Mouse (Mus musculus): Measurements from ENCODE around the gene Vav2. TPM values are rescaled to one million over a fixed set of nuclear protein-coding genes. Genes with fewer than 3 reads are reported as not detected.

Gene Vav2
- polyA plus RNA-seq, 1 experiment = 18.8 TPM

DNA sequence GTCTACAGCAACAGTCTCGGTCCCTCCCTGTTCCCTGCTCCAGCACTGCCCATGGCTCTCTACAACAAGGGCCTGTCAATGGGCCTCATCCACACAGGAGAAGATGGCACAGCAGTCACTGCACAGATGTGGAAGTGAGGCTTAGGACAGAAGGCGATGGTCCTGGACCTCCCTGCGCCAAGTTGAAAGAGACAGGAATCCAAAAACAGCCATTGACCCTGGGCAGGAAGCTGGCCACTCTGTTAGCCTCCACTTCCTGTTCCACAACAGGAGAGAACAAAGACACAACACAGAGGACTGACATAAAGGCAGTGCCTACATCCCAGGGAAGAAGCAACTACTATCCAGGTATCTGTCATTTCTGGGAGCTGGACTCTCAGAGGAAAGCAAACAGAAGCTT is 45.6 kb downstream of the Vav2 start:
- WGBS = 64% methylated on average over 3 of the region's 3 CpGs
- Histone ChIP-seq H3K4me3 (replicated peaks; ENCODE audit: control insufficient read depth, low read depth, low read length) (no peak overlapping the region), H3K27ac (ENCODE audit: control insufficient read depth, insufficient read depth, low read depth, low read length, poor library complexity) (no peak overlapping the region), H3K4me1 (ENCODE audit: control insufficient read depth, insufficient read depth, low read length) (no peaks in the 10 kb centered on the region; the same call in none of the 2 replicates)
- no peak for TF ChIP-seq CTCF (IDR thresholded peaks at IDR 0.05; ENCODE audit: control insufficient read depth, insufficient read depth, low read length)
- no peak for TF ChIP-seq POLR2A (IDR thresholded peaks at IDR 0.05; ENCODE audit: borderline replicate concordance, control insufficient read depth, low read depth, low read length)

DNA sequence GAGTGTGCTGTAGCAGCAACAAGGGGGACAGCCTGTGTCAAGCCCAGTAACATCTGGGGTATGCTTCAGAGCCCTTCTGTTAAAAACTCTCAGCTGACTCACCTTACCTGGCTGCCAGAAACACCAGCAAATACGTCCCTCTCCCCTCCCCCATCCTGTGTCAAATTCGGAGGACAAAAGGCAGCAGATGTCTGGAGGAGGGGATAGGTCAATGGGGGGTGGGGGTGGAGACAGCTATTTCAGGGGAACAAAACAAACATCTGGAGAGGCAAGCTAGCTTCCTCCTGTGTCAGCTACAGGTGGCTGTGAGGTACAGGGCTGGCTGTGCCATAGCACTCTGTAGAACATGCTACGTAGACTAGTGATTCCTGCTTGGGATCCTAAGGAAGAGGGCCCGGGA is 49.0 kb downstream of the Vav2 start:
- 55% methylated on average over 4 of the region's 4 CpGs for WGBS
- Histone ChIP-seq H3K4me3 (replicated peaks; ENCODE audit: control insufficient read depth, low read depth, low read length) (no peak overlapping the region), H3K27ac (ENCODE audit: control insufficient read depth, insufficient read depth, low read depth, low read length, poor library complexity) (no peak overlapping the region), H3K4me1 (ENCODE audit: control insufficient read depth, insufficient read depth, low read length) (no peaks in the 10 kb centered on the region; the same call in none of the 2 replicates)
- TF ChIP-seq CTCF (IDR thresholded peaks at IDR 0.05; ENCODE audit: control insufficient read depth, insufficient read depth, low read length) = no peak
- no peak for TF ChIP-seq POLR2A (IDR thresholded peaks at IDR 0.05; ENCODE audit: borderline replicate concordance, control insufficient read depth, low read depth, low read length)

DNA sequence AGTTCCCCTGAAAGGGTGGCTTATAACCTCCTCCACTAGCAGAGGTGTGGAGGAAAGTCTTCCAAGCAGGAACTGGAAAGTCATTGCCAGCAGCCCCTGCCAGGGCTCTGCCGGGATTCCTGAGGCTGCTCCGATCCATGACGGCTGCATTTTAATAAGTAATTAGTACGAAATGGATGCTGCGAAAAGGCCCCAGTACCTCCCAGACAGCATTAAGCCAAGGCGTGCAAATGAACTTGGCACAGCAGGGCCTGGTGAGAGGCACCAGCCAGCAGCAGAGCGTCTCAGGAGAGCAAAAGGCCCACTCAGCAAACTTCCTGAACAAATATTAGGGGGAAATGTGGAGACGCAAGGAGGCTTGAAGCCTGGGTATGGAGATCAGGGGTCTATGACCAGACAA is 49.7 kb downstream of the Vav2 start:
- H3K27ac ChIP-seq (ENCODE audit: control insufficient read depth, insufficient read depth, low read depth, low read length, poor library complexity) = no peak overlapping the region
- TF ChIP-seq POLR2A (IDR thresholded peaks at IDR 0.05; ENCODE audit: borderline replicate concordance, control insufficient read depth, low read depth, low read length) (no peak), CTCF (IDR thresholded peaks at IDR 0.05; ENCODE audit: control insufficient read depth, insufficient read depth, low read length) (no peak)
- H3K4me1 ChIP-seq (ENCODE audit: control insufficient read depth, insufficient read depth, low read length) = no peaks in the 10 kb centered on the region; the same call in none of the 2 replicates
- no peak overlapping the region for H3K4me3 ChIP-seq (replicated peaks; ENCODE audit: control insufficient read depth, low read depth, low read length)
- 76% methylated on average over 8 of the region's 8 CpGs for WGBS

DNA sequence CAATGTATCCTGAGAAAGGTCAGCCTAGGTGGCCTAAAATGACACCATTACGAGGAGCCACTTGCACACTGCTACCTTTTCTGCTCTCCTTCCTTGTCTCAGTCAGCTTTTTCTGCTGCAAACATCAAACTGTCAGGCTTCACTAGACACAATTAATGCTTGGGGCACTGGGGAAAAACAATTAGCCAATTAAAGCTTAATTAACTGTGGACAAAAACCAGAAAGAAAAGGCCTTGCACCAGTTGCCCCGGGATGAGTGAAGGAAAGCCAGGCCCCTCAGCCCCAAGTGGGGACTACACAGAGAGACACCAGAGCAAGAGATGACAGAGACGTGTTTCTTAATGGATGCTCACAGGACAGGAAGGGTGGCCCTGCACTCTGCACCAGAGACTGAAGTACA is 51.7 kb downstream of the Vav2 start:
- Histone ChIP-seq H3K4me1 (ENCODE audit: control insufficient read depth, insufficient read depth, low read length) (no peaks in the 10 kb centered on the region; the same call in 1 of the 2 replicates), H3K4me3 (replicated peaks; ENCODE audit: control insufficient read depth, low read depth, low read length) (no peak overlapping the region), H3K27ac (ENCODE audit: control insufficient read depth, insufficient read depth, low read depth, low read length, poor library complexity) (no peak overlapping the region)
- TF ChIP-seq POLR2A (IDR thresholded peaks at IDR 0.05; ENCODE audit: borderline replicate concordance, control insufficient read depth, low read depth, low read length) = no peak
- no peak for TF ChIP-seq CTCF (IDR thresholded peaks at IDR 0.05; ENCODE audit: control insufficient read depth, insufficient read depth, low read length)
- WGBS = 71% methylated on average over 3 of the region's 3 CpGs

DNA sequence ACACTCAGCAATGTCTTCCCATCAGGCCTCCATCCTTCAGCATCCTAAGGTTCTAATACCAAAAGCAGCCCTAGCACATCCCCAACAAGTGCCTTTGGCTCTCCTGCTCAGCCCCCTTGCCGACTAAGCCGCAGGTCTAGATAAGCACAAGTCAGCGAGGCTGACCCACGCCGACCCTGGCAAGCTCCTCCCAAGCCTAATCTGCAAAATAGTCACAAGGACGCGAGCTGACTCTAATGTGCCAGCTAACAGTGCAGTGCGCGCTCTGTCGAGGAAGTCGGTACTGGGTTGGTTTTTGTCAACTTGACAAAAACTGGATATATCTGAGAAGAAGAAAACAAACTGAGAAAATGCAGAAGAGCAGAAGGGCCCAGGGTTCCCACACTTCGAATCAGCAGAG is 53.5 kb downstream of the Vav2 start:
- H3K27ac ChIP-seq (ENCODE audit: control insufficient read depth, insufficient read depth, low read depth, low read length, poor library complexity) = no peak overlapping the region
- WGBS = 57% methylated on average over 12 of the region's 12 CpGs

DNA sequence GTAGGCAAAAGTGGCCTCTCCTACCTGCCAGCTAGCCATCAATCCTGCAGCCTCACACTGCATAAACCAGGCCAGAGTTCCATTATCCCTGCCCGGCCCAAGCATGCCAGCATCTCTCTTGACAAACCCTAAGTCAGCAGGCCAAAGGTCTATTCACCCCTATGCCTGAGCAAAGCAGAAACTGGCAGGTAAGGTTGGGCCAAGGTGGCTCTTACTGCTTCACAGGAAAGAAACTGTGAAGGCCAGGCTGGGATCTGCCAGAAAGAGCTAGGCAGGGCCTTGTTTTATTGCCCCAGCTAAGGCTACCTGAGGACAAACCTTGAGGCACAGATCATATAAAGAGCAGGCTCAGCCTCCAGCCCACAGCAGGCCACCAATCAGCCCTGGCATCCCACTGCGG is 55.4 kb downstream of the Vav2 start:
- 82% methylated on average over 2 of the region's 2 CpGs for WGBS
- no peaks in the 10 kb centered on the region; the same call in 1 of the 2 replicates for H3K4me1 ChIP-seq (ENCODE audit: control insufficient read depth, insufficient read depth, low read length)
- no peak overlapping the region for H3K27ac ChIP-seq (ENCODE audit: control insufficient read depth, insufficient read depth, low read depth, low read length, poor library complexity)
- no peak overlapping the region for H3K4me3 ChIP-seq (replicated peaks; ENCODE audit: control insufficient read depth, low read depth, low read length)
- TF ChIP-seq POLR2A (IDR thresholded peaks at IDR 0.05; ENCODE audit: borderline replicate concordance, control insufficient read depth, low read depth, low read length) (no peak), CTCF (IDR thresholded peaks at IDR 0.05; ENCODE audit: control insufficient read depth, insufficient read depth, low read length) (no peak)

More for the DNA sequence above, 53.5 kb downstream of the Vav2 start:
- H3K4me1 ChIP-seq (ENCODE audit: control insufficient read depth, insufficient read depth, low read length) = no peaks in the 10 kb centered on the region; the same call in 1 of the 2 replicates
- H3K4me3 ChIP-seq (replicated peaks; ENCODE audit: control insufficient read depth, low read depth, low read length) = no peak overlapping the region
- TF ChIP-seq POLR2A (IDR thresholded peaks at IDR 0.05; ENCODE audit: borderline replicate concordance, control insufficient read depth, low read depth, low read length) (no peak), CTCF (IDR thresholded peaks at IDR 0.05; ENCODE audit: control insufficient read depth, insufficient read depth, low read length) (no peak)

DNA sequence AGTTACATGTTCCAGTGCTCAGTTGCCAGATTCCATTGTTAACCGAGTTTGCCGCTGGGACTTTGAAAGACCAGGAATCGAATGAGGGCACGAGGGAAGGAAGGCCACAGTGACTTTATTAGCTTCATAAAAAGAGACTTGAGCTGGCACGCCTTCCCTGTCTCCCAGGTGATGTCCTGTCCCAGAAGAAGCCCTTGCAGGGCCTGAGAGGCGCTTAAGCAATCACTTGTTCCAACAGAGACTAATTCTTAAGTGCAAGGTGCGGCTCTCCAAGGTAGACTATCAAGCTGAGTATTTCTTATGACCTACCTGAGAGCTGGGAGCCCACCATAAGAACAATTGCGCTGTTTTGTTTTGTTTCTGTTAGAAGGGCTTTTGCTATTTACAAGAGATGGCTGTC is 57.9 kb downstream of the Vav2 start:
- Histone ChIP-seq H3K4me3 (replicated peaks; ENCODE audit: control insufficient read depth, low read depth, low read length) (no peak overlapping the region), H3K27ac (ENCODE audit: control insufficient read depth, insufficient read depth, low read depth, low read length, poor library complexity) (no peak overlapping the region), H3K4me1 (ENCODE audit: control insufficient read depth, insufficient read depth, low read length) (no peaks in the 10 kb centered on the region; the same call in 1 of the 2 replicates)
- TF ChIP-seq CTCF (IDR thresholded peaks at IDR 0.05; ENCODE audit: control insufficient read depth, insufficient read depth, low read length) (no peak), POLR2A (IDR thresholded peaks at IDR 0.05; ENCODE audit: borderline replicate concordance, control insufficient read depth, low read depth, low read length) (no peak)
- 82% methylated on average over 8 of the region's 8 CpGs for WGBS

DNA sequence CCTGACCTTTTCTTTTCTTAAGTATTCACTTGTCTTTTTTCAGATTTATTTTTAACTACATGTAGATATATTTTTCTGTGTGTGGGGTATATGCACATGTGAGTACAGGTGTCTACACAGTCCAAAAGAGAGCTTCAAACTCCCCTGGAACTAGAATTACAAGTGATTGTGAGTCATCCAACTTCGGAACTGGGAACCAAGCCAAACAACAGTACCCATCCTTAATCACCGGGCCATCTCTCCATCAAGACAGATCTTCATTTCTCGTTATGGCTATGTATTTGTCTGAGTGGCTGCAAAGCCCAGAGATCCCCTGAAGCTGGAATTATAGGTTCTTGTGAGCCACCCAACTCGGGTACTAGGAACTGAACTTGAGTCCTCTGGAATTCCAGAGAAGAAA is 61.5 kb downstream of the Vav2 start:
- no peak for TF ChIP-seq CTCF (IDR thresholded peaks at IDR 0.05; ENCODE audit: control insufficient read depth, insufficient read depth, low read length)
- no peak for TF ChIP-seq POLR2A (IDR thresholded peaks at IDR 0.05; ENCODE audit: borderline replicate concordance, control insufficient read depth, low read depth, low read length)
- WGBS = 74% methylated on average over 4 of the region's 4 CpGs
- H3K27ac ChIP-seq (ENCODE audit: control insufficient read depth, insufficient read depth, low read depth, low read length, poor library complexity) = no peak overlapping the region
- no peaks in the 10 kb centered on the region; the same call in 1 of the 2 replicates for H3K4me1 ChIP-seq (ENCODE audit: control insufficient read depth, insufficient read depth, low read length)
- H3K4me3 ChIP-seq (replicated peaks; ENCODE audit: control insufficient read depth, low read depth, low read length) = no peak overlapping the region

DNA sequence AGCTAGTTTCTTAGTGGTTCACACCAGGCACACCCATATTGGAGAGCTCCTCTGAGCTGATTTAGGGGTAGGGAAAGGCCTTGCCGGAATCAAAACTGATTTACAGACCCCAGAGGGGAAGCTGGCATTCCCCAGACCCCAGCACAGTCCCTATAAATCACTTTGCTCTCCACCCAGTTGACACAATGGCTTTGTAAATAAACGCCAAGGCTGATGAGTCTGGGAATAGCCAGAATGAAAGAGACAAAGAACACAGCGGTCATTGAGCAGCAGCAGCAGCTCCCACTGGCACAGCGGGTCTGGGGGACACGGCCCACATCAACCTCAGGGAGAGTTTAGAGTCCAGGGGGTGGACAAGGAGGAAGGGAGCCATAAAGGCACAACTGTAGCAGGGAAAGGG is 65.0 kb downstream of the Vav2 start:
- no peak for TF ChIP-seq CTCF (IDR thresholded peaks at IDR 0.05; ENCODE audit: control insufficient read depth, insufficient read depth, low read length)
- no peak for TF ChIP-seq POLR2A (IDR thresholded peaks at IDR 0.05; ENCODE audit: borderline replicate concordance, control insufficient read depth, low read depth, low read length)
- Histone ChIP-seq H3K4me1 (ENCODE audit: control insufficient read depth, insufficient read depth, low read length) (no peaks in the 10 kb centered on the region; the same call in 1 of the 2 replicates), H3K27ac (ENCODE audit: control insufficient read depth, insufficient read depth, low read depth, low read length, poor library complexity) (no peak overlapping the region), H3K4me3 (replicated peaks; ENCODE audit: control insufficient read depth, low read depth, low read length) (no peak overlapping the region)
- WGBS = 74% methylated on average over 5 of the region's 5 CpGs

All from bone marrow, adult 2 months (tissue).